Mouse (Mus musculus) skeletal muscle tissue, adult 2 months (tissue): ENCODE measurements around the gene 5031439G07Rik.

Experiments
- DNase-seq: peaks from one replicate; pipeline ENCODE4 v3.0.0-alpha.2; 2012; ENCODE audit warnings: low read depth, low spot score

5031439G07Rik gene

DNA sequence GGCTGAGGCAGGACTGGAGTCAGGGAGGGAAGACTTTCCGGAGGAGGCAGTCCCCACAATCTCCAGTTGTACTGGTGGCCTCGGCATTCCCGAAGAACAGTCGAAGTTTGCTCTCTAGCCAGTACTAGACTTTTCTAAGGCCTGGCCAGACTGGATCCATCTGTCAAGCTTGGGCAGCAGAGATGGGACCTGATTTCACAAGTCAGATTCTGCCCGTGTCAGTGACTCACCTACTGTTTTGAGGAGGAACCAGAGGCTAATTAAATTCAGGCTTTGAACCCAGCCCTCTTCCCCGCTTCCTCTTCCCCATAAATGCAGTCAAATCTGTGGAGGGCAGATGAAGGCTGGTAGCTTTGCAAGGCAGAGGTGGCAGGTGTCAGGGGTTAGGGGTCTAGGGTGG is 6.7 kb upstream of the 5031439G07Rik start:
- no peak for DNase-seq

DNA sequence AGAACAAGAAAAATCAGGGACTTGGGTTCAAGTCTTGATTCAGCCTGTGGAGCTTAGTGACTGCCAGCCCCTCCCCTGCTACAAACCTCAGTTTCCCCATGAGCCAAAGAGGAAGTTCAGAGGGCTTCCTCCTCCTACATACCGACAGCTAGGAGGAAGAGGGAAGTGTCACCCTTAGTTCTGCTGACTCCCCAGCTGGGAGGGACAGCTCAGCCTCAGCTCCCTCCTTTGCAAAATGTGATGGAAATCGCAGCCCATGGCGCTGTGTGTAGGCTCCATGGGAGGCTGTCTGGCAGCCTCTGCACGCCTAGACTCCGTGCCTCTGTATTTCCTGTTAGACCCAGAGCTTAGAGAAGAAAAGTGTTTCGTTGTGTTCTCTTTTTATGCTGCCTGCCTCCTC is 6.1 kb upstream of the 5031439G07Rik start:
- DNase-seq: no peak

DNA sequence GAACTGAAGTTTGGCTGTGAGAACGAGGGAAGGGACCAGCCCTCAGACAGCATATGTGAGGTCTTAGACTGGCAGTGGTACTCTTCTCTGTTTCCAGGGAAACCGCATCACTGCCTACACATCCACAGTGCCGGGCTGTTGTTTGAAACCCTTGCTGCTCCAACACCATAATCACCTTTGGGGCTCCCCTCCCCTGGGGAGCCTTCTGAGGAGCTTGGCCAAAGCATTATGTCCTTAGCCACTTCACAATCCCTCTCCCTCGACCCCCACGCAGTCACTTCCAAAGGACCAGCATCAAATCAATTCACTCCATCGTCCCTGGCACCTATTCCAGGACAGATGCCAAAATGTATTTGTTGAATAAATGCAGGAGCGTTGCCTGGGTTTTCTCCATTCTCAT is 1.4 kb upstream of the 5031439G07Rik start:
- no peak for DNase-seq

DNA sequence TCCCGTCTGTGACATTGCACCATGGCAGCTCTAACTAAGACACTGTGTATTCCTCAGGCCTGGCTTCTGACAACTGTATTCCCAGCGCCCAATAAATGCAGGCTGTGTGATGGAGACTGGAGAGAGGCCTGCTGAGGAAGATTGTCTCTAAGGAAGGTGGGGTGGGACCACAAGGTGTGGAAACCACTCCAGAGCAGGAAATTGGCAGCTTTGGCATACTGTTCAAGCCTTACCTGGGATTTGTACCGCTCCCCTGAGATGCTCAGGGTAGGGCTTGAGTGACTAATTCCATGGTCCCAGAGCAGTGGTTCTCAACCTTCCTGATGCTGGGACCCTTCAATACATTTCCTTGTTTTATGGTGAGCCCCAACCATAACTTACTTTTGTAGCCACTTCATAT is 747 bp upstream of the 5031439G07Rik start:
- DNase-seq: no peak

DNA sequence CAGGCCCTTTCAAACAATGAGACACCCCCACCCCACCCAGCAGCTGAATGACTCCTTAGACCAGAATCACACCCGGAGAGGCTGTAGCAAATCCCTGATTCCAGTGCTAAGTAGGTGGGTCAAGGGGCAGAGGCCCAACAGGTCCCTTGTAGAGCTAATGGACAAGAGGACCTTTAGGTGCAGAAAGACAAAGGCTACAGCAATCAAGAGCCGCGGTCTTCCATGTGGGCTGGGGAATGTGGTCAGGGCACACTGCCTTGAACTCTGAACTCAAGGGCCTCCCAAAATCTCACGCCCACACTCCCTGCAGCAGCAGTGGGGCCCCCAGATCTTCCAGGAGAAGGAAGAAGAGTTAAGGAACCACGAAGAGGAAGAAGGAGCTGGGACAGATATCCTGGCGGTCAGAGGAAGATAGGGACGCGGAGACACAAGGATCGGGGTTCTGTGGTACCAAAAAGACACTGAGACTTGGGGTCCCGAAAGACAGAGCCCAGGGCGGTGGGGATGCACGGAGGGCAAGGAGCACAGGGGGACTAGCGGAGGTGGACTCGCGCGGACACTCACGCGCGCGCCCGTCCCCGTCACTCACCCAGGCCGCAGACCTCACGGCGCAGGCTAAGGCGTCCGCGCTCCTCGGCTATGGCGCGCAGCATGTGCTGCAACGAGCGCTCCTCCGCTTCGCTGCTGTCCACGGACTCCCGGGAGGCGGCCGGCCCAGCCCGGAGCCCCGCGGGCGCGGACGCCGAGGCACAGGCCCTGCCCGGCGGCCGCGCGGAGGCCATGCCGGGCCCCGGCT is 1.1 kb downstream of the 5031439G07Rik start:
- no peak for DNase-seq

DNA sequence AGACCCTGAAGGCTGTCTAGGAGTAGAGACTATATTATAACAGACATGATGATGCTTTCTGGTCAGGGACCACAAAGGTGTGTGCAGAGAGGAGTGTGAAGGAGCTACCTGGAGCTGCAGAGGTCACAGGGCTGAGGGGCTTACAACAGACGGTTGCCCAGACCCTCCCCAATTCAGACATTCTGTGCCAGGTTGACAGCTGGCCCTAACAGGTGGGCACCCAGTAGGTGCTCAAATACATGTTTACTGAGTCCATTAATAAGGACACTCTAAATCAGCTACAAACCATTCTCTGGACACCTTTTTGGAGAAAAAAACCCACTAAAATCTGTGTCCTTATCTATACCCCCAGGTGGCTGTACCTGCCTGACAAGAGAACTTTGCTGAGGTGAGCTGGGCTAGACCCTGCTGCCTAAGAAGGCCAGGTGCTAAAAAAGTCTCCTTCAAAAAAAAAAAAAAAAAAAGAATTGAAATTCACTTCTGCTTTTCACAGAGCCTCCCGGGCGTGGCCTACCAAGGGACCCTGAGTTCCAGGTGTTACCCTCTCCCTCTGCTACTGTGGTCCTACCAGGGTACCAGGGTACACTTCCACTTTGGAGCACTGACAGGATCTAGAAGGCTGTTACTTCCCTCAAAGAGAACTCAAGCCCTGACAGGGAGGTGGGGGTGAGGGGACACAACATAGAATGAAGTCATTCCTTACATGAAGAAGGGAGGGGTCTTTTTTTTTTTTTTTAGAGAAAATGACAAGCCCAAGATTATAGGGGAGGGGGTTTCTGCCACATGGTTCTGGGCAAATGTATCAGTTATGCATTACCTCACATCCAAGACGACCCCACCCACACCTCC is 2.0 kb downstream of the 5031439G07Rik start:
- no peak for DNase-seq

DNA sequence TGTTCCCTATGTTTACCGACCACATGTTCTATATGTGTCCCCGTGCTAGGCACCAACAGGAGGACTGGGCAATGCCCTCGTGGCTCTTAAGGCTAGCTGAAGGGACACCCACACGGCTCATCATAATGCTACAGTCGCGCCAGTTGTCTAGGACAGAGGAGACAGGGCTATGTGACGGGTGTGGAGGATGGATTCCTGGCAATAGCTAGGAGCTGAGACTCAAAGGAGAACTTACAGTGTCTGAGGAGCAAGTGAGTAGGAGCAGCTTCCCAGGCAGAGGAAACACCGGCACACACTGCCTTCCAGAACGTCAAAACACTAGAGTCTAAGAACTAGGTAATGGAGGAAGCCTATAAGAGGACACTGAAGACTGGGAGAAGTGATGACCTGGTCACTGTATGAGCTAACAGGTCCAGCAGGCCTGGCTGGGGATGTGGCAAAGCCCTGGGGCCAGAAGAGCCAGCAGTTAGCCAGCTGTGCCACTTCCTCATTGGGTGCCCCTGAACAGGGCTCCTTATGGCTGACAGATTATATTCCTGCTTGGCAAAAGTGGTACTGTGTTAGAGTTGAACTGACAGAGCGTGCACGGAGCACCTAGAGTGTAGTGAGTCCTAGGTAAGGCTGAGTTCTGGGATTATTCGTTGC is 2.7 kb downstream of the 5031439G07Rik start:
- no peak for DNase-seq

DNA sequence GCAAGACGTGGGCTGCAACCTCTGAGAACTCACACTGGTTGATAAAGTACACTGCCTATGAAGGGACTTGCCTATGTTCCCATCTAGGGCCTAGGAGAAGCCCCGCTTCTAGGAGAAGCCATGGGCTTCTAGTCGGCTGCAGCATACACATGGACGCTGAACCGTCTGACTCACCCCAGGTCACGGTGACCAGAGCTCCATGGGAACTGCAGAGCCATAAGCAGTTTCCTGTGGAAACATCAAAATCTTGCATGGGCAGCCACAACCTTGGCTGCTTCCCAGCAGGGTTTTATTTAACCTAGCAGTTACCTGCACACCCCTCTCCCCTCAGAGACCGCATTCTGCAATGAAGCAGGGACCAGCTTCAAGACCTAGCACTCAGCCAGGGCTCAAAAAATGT is 4.6 kb downstream of the 5031439G07Rik start:
- DNase-seq: no peak

DNA sequence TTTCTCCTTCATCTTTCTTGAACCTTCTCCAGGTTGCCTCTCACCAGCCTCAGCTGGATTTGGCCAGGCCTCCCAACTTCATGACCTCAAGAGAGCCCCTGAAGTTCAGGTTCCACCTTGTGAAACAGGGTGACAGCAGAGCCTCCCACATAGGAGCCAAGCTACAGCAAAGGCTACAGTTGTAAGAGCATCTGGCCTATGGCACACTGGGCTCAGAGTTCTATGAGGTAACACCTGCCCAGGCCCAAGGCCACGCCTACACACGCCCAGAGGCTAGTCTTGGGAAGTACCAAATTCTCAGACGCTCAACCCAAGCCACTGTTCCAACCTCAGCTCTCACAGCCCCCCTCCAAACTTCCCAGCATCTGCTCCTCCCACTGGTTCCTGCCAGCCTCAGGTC is 5.5 kb downstream of the 5031439G07Rik start:
- DNase-seq: peak; percentile 53

DNA sequence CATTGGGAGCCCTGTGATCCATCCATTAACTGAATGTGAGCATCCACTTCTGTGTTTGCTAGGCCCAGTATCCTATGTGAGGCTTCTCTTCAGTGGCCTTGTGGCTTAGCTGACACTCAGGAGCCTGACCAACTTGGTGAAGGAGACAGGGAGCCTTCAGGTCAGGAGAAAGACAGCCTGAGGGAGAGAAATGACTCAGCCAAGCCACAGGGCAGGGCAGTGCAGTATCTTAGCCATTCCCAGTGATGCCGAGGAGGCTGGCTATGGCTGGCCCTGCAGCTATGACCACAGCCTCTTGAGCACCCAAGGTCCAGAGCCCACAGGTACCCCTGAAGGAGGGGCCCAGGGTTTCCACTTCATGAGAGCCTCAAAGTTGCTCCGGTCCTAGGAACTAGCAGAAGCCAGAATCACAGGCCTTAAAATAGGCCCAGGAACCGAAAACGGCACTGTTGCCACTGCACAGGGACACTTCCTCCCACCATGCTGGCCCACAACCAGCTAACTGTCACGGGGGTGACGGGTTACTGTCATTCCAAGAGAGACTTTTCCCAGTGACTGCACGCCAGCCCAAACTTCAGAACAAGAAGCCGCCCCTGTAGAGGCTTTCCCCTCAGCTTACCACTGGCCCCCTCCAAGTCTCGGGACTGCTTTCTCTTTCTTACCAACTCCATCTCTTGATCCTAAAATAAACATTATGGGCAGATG is 6.6 kb downstream of the 5031439G07Rik start:
- peak; percentile 56 for DNase-seq

DNA sequence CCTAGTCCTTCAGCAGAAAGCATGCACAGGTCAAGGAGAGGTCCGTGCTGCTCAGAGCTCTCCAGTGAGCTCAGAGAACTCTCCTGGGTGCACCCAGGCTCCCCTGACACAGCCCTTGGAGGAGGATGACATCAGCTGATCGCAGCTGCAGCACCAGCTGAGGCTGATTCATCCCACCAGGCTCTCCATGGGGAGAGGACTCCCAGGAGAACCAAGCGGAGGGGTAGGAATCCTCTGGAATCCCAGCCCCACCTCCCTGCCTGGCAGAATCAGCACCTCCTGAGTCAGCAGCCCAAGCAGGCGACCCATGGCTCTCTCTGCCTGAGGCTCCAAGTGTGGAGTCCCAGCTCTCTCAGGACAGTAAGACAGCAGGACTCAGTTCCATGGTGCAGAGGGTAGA is 12.6 kb downstream of the 5031439G07Rik start:
- DNase-seq: peak; percentile 40

DNA sequence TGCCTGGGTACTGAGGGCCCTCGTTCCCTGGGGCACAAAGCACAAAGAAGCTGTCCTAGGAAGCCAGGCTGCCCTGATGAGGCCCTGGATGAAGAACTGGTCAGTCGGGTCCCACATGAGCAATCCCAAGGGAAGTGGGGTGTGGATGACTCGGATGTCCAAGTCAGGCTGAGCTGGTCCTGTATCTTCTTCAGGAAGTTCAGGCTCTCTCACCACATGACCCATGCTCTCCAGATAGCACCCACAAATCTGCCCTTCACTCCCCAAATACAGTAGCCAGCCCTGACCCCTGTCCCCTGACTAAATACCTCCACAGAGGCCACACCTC is 14.8 kb downstream of the 5031439G07Rik start:
- DNase-seq: no peak

DNA sequence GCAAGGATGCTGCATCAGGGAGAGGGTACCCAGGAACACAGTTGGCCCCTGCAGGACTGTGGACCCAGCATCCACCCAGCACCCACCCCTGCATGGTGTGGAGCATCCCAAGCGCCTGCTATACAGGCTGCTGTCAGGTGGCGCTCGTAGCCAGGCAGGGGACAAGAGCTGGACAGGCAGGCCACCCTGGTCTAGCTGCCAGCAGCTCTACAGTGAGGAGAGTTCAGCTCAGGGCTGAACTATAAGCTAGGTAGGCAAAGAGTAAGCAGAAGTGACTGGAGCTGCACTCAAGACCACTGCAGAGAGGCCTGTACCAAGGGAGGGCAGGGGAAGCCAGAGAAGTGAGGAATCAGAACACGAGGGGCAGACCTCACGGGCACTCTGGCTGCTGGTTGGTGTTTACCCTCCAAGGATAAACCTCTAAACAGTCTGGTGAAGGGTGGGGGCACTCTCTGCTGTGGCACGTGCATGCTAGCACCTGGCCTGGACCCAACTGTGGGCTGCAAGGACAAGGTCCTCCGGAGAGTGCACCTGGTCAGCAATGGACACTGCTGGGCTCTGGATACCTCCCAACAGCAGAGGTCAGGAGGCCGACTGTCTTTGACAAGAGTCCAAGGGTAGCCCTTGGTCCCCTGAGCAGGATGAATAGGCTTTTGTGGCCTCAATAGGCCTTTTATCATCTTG is 15.3 kb downstream of the 5031439G07Rik start:
- DNase-seq: no peak

DNA sequence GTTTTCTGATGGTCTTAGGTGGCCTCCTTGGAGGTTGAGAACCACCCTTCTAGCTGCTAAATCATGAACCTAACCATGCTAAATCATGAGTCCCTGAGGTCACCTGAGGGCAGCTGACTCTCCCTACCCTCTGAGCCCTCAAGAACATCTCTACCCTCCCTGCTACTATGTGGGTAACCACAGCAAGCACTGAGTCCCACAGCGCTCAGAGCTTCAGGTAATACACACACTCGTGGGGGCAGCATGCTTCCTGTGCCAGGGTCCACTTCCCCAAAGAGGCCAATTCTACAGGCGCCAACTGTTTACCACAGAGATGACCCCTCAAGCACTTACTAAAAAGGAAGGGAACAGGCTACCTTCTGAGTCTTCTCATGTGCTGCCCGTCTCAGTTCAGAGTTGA is 19.8 kb downstream of the 5031439G07Rik start:
- no peak for DNase-seq

DNA sequence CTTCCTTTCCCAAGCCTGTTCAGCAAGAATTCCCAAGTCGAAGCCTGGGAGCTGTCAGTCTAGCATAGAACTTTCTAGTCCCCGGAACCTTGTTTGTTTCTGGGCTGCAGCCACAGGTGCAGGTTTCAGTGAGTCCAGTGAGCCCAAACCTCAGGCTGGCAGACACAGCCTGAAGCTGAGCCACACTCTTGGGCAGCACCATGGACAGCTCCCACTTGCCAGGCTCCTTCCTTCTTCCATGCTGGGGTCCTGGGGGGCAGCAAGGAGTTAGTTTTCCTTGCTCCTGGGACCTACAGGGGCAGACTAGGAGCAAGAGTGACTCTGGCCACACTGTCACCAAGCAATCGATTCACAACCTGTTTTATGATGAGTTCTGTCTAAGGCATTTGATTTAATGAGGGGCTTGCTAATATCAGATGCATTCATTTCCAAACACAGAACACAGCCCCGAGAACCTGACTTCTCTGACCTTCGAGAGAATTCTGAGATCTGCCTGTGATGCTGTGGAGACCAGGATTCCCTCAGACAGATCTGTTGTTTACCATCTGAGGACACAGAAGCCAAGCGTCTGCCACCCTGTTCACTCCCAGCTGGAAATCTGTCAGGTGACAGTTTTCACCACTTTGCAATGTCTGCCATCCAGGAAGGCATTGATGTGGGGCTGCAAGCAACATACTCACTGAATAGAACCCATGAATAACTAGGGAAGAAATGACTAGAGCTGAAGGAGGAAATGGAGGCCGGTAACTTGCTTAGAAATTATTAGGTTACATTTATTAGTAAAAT is 22.6 kb downstream of the 5031439G07Rik start:
- no peak for DNase-seq

DNA sequence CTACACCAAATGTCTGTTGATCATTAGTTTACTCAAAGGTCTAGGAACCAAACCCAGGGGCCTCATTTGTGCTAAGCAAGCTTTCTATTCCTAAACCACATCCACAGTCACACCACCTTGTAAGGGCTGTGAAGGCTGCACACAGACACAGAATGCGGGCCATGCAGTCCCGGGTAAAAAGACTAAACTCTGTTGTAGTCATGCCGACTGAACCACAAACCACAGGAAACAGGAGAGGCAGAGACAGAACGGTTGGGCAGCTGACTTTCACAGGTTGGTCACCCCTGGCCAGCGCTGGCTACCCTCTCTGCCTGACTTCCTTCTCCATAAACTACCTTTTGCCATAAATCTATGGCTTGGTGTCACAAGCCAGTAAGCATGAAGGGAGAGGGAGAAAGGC is 23.6 kb downstream of the 5031439G07Rik start:
- no peak for DNase-seq

DNA sequence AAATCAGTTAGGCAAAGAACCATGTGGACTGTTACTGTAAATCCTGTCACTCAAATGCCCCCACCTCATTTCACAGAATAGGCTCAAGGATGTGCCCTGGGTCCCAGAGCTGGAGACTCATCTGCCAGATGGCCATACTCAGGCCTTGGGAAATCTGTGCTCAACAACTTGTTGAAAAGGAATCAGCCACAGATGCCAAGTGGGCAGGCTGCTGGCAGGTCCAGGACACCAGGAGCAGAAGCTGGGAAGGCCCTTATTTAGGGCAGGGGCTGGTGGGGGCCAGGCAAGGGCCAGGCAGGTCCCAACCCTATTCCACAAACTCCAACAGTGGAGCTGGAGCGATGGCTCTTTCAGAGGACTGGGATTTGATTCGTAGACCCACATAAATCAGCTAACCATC is 25.8 kb downstream of the 5031439G07Rik start:
- DNase-seq: no peak

DNA sequence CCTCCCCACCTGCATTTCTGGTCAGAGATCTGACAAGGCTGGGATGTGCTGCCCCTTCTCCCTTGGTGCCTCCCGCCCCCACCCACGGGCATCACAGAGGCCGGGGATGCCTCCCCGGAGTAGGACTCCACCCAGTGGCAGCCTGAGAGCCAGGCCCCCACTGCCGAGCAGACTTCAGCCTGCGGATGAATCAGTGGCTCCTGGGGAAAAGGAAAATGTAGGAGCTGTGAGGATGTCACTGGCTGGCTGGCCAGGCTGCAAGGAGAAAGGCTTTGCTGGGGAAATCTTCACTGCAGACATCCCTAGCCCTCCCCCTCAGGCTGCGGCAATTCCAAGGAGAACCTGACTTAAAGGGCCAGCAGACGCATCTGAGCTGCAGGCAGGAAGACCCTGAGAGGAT is 27.7 kb downstream of the 5031439G07Rik start:
- DNase-seq: no peak

DNA sequence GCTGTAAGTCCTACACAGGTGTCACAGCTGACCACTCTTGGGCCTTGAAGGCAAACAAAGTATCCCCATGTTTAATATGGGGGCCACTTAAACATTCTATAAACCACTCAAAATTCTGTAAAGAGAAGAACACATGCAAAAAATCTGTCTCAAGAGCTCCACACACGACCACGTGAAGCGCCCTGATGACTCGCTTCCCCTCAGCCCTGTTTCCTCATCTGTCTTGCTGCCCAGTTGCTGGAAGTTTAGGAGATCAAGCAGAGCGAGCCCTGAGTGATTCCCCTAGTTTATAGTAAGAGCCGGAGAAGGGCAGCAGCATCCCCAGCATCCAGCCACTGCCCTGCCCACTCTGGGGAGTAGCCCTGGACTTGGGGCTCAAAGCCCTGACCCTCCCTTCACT is 28.5 kb downstream of the 5031439G07Rik start:
- no peak for DNase-seq

DNA sequence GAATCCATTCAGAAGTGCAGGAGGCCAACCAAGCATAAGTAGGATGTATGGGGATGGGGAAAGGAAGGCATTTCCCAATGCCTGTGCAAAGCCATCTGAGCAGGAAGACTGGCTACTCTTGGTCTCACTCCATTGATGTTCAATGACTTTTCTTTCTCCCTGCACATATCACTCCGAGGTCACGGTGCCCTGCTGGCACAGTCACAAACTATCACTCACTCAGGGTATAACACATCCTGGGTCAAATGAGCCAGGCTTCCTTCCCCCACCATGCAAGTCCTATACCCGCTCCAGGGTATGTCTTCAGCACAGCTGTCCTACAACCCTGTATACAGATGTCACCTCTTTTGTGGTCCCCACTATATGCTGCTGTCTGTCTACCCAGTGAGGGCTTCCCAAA is 30.0 kb downstream of the 5031439G07Rik start:
- DNase-seq: no peak

DNA sequence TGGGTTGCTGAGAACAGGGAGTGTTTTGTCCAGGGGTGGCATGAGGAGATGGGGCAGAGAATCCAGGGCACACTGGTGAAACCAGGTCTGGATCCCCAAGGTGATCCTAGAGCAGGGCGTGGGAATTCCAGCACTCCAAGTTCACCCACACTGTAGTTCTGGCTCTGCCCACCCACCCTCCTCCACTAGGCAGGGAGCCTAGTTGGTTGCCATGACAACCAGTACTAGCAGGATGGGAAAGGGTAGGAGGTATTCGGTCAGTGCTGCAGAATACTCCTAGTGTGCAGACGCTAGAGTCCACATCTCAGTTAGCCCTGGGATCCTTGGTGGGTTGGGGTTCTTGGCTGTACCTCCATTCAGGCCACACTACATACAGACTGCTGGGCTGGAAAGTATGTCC is 30.5 kb downstream of the 5031439G07Rik start:
- DNase-seq: no peak
